Mouse (Mus musculus) ES-Bruce4 (cell line): ENCODE data around the gene Cep41. TPM values are rescaled to one million over a fixed set of nuclear protein-coding genes. Genes with fewer than 3 reads are reported as not detected.

Experiments used
- H3K27ac ChIP-seq: 2 replicates; pipeline ENCODE4 v1.5.1; 2012; ENCODE audit warnings: low read length, inconsistent platforms; ENCODE audit not compliant: insufficient read depth
- H3K27me3 ChIP-seq: 2 replicates; pipeline ENCODE4 v1.6.1; 2012; ENCODE audit warnings: mild to moderate bottlenecking, low read length, inconsistent platforms; ENCODE audit not compliant: control insufficient read depth, poor library complexity, insufficient read depth, severe bottlenecking
- H3K36me3 ChIP-seq: 2 replicates; pipeline ENCODE4 v1.6.1; 2012; ENCODE audit warnings: inconsistent platforms, mild to moderate bottlenecking, low read length, moderate library complexity; ENCODE audit not compliant: control insufficient read depth, poor library complexity, insufficient read depth, severe bottlenecking
- H3K4me1 ChIP-seq: one replicate; pipeline ENCODE4 v1.8.1; 2011; ENCODE audit warnings: low read length; ENCODE audit not compliant: control insufficient read depth, insufficient read depth
- H3K4me3 ChIP-seq: 2 replicates; pipeline ENCODE4 v1.5.1; 2011; ENCODE audit warnings: low read depth, mild to moderate bottlenecking, low read length
- H3K9ac ChIP-seq: 2 replicates; pipeline ENCODE4 v1.6.1; 2012; ENCODE audit warnings: low read depth, mild to moderate bottlenecking, inconsistent platforms; ENCODE audit not compliant: poor library complexity, severe bottlenecking
- H3K9me3 ChIP-seq: replicated peaks from 2 replicates; pipeline ENCODE4 v1.6.1; 2012; ENCODE audit warnings: mild to moderate bottlenecking, low read length, inconsistent platforms; ENCODE audit not compliant: control insufficient read depth, poor library complexity, insufficient read depth, severe bottlenecking
- CTCF ChIP-seq: IDR thresholded peaks from one replicate; pipeline ENCODE4 v1.8.1; 2011; ENCODE audit warnings: low read depth, low read length
- EP300 ChIP-seq: IDR thresholded peaks from 2 replicates; pipeline ENCODE4 v1.6.1; 2011; ENCODE audit warnings: low read depth, low read length; ENCODE audit not compliant: insufficient read depth
- POLR2A ChIP-seq: IDR thresholded peaks from one replicate; pipeline ENCODE4 v1.8.1; 2011; ENCODE audit warnings: low read length; ENCODE audit not compliant: insufficient read depth
- polyA plus RNA-seq: library from polyadenylated mRNA; stranded (reverse); fragments of >200 nt; gene quantifications from 2 replicates; pipeline ENCODE4 v1.2.4, GENCODE M21; 2011; ENCODE audit warnings: low read depth; ENCODE audit not compliant: missing spikeins, insufficient read depth, insufficient read length

Cep41 gene
- polyA plus RNA-seq, 1 experiment, result 4.9 TPM

- H3K4me3 ChIP-seq, result no peak overlapping the region
- H3K9me3 ChIP-seq, result no peaks in the 10 kb centered on the region
- no peak for TF ChIP-seq POLR2A
- no peak for TF ChIP-seq CTCF
- no peak for TF ChIP-seq EP300
- H3K9ac ChIP-seq, result no peak overlapping the region
- no peaks in the 10 kb centered on the region for H3K36me3 ChIP-seq
- H3K27ac ChIP-seq, result no peak overlapping the region
- no peaks in the 10 kb centered on the region for H3K4me1 ChIP-seq
- H3K27me3 ChIP-seq, result no peaks in the 10 kb centered on the region
Measured at GRCm38 (mm10) chr6:30605111-30605510, 88.4 kb downstream of the Cep41 start.

GRCm38 (mm10) chr6:30604342-30604867 is 89.1 kb downstream of the Cep41 start:
- no peaks in the 10 kb centered on the region for H3K4me1 ChIP-seq
- H3K4me3 ChIP-seq, result no peak overlapping the region
- no peaks in the 10 kb centered on the region for H3K36me3 ChIP-seq
- no peaks in the 10 kb centered on the region for H3K9me3 ChIP-seq
- no peaks in the 10 kb centered on the region for H3K27me3 ChIP-seq
- no peak overlapping the region for H3K27ac ChIP-seq
- TF ChIP-seq CTCF (no peak), EP300 (no peak), POLR2A (no peak)
- H3K9ac ChIP-seq, result no peak overlapping the region

Other genes starting within 250 kb of the Cep41 start
- 126 and 130 TPM in 2 replicates for gene Tmem209, start 184.0 kb downstream of the Cep41 start, polyA plus RNA-seq
- gene Ssmem1, start 183.9 kb downstream of the Cep41 start, polyA plus RNA-seq, result not detected in 2 replicates
- gene Cpa2, start 152.2 kb downstream of the Cep41 start, polyA plus RNA-seq, result 1.5 TPM in 1 of 2 replicates, not detected in the other
- gene Cpa4, start 125.4 kb downstream of the Cep41 start, polyA plus RNA-seq, result not detected in 2 replicates
- gene Cpa5, start 82.7 kb downstream of the Cep41 start, polyA plus RNA-seq, result not detected in 2 replicates
- not detected in 2 replicates for gene Cpa1, start 54.5 kb downstream of the Cep41 start, polyA plus RNA-seq
- 50.5 and 54.4 TPM in 2 replicates for gene Mest, start 29.8 kb upstream of the Cep41 start, polyA plus RNA-seq
- gene Copg2, start 203.0 kb upstream of the Cep41 start, polyA plus RNA-seq, result 81.8 and 82.1 TPM in 2 replicates
- 1.0 TPM in 1 of 2 replicates, not detected in the other for gene Tsga13, start 221.8 kb upstream of the Cep41 start, polyA plus RNA-seq